Mouse (Mus musculus) cerebellum, adult 9-10 months (tissue): ENCODE data around the gene Srrm1.
A peak's percentile ranks its signal among the peaks of the same experiment; 100 is the strongest.
"Not testable (repeated sequence)": the region's sequence is repeated elsewhere in the genome, so short reads cannot be mapped to it uniquely, and the experiment has no call there.

Source experiments
- DNase-seq: peaks from one replicate; pipeline ENCODE4 v3.0.0; 2022

Gene Srrm1

GRCm38 (mm10) chr4:135298680-135299079 lies 54.4 kb downstream of the Srrm1 start:
- no peak for DNase-seq

DNA sequence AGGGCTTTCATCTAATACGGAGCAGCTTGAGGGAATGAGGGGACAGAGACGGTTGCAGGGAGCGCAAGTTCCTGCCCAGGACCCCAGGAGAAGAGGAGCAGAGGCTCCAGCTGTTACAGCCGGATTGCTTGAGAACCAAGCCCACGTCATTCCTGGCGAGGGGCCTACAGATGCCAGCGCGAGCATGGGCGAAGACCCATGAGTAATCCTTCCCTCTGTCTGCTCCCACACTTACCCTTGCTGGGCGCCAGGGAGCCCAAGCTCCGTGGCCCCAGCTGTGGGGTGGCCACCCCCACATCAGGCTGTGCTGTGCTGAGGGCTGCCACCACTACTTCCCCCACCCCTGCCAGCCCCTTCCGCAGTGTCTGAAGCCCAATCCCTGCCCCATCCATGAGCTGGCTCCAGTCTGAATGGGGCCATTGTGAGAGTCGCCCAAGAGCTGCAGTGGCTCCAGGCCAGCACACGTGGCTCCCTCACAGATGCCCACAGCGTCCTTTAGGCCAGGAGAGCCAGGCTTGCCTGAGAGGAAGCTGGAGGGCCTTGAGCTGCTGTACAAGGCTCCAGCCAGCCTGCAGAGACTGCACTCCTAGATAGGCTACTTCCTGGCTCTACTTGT lies 55.1 kb downstream of the Srrm1 start:
- peak; percentile 33 for DNase-seq

DNA sequence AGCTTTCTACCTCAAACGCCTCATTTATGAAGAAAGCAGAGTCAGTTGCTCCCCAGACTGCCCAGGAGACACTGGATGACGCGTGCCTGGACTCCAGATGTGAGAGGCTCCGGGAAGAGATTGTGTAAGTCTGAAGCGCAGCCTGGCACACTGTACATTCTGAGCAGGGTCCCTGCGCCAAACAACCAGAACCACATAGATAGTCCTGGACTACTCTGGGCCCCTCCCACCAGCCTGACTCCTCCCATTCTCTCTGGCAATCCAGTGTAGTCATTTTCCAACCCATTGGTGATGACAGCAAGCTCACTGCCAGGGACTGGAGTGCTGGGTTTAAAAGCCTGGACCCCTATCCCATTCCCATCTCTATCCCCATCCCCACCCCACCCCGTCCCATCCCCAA lies 56.0 kb downstream of the Srrm1 start:
- no peak for DNase-seq

DNA sequence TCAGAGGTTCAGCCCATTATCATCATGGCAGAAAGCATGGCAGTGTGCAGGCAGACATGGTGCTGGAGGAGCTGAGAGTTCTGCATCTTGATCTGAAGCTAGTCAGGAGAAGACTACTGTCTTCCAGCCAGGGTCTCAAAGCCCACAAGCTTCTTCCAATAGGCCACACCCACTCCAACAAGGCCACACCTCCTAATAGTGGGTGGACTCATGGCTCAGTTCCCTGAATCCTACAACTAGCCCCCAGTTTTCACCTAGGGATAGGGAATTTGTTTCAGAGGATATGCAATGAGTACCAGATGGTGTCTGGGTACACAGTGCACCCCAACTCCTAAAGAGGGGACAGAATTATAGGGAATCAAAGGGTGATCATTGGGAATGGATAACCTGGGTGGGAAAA lies 56.6 kb downstream of the Srrm1 start:
- DNase-seq: no peak

- no peak for DNase-seq
Measured at GRCm38 (mm10) chr4:135293813-135294212, 59.3 kb downstream of the Srrm1 start.

DNA sequence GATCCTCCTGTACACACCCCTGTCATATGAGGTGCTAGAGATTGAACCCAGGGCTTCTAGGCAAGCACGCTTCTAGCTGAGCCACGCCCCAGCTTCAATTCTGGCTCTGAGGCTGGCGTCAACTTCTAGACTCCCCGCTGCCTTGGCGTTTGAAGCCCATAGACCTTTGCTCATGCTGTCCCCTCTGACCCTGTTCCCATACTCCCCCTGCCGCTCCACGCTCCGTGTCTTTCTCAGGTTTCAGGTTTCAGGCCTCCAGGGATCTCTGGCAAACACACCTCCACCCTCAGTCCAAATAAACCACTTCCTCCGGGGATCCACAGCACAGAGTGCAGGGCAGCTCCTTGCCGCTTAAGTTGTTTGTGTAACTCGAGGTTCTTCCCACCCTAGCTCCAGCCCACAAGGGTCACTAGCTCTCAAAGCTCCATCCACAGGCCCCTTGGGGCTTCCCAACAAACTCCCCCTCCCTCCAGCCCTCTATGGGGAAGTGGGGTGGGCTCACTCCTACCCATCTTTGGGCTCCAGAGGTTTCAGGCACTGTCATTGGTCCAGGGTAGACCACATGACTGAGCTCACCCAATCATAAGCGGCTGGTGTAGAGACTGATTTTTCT lies 60.5 kb downstream of the Srrm1 start:
- no peak for DNase-seq

- DNase-seq: no peak
Measured at GRCm38 (mm10) chr4:135291841-135292240, 61.3 kb downstream of the Srrm1 start.

GRCm38 (mm10) chr4:135291199-135291598 lies 61.9 kb downstream of the Srrm1 start:
- DNase-seq: no peak

DNA sequence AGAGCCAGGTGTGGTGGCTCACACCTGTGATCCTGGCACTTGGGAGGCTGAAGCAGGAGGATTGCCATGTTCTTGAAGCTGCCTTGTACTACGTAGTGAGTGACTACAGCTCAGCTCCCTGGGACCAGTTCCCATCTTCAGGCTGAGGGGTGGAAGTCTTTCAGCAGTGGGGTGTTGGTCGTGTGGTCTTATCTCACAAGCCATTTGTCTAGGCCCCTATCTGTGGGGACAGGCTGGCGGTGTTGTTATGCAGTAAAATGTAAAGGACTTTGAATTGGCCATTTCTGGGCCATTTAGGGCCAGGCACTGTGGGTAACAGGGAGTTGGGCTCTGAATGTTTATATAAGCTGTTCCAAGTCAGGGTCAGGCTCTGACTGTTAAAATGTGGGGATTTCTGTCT lies 65.1 kb downstream of the Srrm1 start:
- DNase-seq: no peak

GRCm38 (mm10) chr4:135286833-135287395 lies 66.2 kb downstream of the Srrm1 start:
- DNase-seq: no peak

DNA sequence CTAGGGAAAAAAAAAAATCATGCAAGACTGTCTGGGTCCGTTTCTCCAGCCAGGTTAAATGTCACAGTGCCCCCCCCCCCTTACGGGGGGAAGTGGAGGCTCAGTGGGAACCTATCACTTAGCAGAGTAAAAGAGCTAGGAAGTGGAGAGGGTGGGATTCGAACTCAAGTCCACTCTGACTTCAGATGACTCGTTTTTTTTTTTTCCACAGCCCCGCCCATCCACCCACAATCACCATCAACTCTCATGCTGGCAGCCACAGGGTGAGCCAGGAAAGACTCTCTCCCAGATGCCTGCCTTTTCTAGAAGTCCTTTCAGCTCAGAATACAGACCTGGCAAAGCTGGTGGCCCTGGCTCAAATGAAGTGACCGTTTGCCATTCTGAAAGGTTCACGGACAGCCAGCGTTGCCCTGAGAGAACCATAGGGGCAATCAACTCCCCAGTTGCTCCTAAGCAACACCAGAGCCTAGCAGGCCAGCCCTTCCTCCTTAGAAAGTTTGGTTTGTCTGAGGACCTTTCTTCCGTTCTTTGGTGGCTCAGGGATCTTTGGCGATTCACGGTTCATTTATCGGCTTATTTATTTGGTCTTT lies 67.0 kb downstream of the Srrm1 start:
- DNase-seq: no peak

DNA sequence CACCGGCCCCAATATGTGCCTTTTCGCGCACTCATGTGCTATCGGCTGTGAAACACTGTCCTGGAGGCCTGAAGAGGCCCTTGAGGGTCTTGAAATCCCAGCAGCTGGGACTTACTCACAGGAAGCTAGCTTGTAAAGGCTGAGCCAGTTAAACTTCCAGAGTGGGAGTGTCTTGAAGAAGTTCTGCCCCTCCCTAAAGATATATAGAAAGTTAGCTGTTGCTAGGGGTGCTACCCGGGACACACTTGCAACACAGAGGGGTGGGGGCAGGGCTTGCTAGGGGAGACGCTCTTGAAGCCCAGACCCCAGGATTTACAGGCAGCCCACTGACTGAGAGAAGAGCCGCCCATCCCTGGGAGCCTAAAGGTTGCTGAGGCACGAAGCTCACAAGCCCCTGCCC lies 67.7 kb downstream of the Srrm1 start:
- no peak for DNase-seq

DNA sequence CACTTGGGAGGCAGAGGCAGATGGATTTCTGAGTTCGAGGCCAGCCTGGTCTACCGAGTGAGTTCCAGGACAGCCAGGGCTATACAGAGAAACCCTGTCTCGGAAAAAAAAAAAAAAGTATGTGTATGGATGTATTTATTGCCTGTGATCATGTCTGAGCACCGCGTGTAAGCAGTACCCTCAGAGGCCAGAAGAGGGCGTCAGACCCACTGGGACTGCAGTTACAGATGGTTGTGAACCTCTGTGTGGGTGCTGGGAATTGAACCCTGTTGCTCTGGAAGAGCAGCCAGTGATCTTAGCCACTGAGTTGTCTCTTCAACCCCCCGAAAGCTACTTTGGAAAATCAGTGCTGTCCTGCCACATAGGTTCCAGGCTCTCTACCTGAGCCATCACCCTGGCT lies 69.2 kb downstream of the Srrm1 start:
- no peak for DNase-seq

DNA sequence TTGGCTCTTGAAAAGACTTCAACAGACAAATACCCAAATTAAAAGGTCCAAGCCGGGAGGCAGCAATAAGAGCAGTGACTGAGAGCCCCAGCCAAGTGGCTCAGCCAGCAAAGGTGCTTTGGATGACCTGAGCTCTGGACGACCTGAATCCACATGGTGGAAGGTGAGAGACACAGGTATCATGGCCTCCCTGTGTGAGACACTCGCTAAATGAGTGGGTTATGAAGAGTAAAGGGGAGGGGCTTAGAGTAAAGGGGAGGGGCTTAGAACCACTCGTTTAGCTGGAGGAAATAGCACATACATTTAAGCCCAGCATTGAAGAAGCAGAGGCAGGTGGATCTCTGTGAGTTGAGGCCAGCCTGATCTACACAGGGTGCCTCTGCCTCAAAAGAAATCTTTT lies 69.7 kb downstream of the Srrm1 start:
- DNase-seq: no peak

DNA sequence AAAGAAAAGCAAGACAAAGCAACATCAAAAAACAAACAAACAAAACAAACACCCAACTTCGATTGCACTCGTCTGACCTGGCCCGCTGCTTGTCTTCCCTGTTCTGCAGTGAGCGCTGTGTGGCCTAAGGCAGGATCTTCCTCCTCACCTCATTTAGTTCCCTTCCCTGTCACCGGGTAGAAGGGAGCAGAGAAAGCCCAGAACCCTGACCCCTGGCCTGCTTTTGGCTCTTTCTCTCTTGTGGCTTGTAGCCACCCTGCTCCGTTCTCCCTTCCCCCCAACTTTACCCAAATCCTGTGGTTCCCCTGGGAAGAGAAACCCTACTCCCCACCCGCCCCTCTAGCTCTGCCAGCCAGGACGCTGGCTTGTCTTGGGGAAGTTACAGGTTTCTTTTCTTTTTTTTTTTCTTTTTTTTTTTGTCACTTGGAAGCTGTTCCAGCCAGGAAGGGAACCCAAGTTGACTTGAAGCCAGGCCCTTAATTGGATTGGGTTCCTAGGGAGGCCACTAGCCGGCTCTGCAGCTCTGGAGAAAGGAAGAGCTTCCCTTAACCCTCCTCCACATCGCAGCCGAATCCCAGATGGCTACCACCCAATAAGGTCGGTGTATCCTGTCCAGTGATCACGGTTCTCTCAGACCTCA lies 70.3 kb downstream of the Srrm1 start:
- DNase-seq: no peak

DNA sequence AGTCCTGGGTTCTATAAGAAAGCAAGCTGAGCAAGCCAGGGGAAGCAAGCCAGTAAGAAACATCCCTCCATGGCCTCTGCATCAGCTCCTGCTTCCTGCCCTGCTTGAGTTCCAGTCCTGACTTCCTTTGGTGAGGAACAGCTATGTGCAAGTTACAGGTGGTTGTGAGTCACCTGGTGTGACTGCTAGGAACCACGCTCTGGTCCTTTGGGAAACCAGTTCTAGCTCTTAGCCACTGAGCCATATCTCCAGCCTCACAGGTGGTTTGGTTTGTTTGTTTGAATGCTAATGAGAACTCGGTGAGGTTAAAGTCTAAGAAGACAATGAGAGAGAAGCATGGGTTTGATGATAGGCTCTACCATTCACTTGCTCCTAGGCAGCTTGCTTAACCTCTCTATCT lies 73.1 kb downstream of the Srrm1 start:
- not testable (repeated sequence) for DNase-seq

- DNase-seq: no peak
Measured at GRCm38 (mm10) chr4:135276681-135277379, 76.3 kb downstream of the Srrm1 start.

DNA sequence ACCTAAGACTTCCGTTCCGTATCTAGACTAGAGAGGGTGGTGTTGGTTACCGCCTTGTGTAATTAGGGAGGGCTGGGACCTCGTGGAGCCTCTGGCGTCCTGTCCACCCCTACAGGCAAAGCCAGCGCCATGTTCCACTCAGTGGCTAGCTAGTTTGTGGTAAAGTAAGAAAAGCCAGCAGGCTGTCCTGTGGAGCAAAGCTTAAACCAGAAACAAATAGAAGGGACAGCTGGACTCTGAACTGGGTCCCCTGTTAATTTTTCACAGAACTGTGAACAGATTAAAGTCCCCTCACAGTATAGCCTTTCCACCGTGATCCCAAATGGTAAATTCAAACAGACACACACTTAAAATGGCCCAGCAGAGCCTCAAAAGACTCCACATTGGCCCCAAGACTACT lies 78.4 kb downstream of the Srrm1 start:
- no peak for DNase-seq

DNA sequence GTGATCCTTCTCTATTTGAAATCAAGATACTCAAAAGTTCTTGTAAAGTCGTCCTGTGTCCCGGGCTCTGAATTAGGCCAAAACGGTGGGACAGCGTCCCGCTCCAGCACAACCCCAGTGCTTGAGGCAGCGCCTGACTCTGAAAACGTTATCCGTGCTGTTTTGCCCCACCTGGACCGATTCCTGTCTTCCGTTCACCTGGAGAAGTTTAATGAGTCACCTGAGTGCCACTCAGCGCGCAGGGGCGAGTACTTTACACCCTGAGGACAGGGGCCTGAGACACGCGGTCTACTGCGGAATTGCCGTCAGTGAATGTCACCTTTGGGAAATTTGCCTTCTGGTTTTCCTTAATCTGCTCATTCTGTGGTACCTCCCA lies 79.8 kb downstream of the Srrm1 start:
- no peak for DNase-seq

DNA sequence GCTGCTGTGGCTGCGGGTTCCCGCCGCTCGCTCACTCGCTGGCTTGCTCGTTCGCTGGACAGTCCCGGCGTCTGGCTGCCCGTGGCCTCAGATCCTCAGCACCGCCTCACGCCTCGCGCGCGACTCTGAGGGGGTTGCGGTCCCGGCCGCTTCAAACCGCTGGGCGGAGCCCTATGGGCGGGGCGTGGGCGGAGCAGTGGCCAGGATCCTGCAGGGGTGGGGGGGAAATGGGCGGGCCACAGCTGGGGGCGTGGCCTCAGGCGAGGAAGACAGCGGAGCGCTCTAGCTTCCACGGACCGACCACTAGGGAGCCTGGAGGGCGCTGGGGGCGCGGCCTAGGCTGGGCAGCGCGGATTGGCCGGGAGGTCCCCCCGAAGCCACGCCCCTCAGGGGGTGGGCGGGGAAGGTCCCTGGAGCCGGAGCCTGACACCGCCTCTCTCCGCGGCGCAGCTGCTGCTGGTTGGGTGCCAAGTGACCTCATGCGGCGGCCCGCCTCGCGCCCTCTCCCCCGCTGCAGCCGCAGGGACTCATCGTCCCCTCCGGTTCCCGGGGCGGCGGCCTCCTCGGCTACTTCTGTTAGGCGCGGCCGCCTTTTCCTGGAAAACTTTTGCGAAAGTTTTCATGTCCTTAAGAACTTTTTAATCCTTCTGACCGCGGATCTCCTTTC lies 80.3 kb downstream of the Srrm1 start, which contains the start of gene Clic4:
Gene Clic4 (minus strand): TSS at position 175 of the 667 bp plus-strand sequence.
- peak; percentile 82 for DNase-seq

DNA sequence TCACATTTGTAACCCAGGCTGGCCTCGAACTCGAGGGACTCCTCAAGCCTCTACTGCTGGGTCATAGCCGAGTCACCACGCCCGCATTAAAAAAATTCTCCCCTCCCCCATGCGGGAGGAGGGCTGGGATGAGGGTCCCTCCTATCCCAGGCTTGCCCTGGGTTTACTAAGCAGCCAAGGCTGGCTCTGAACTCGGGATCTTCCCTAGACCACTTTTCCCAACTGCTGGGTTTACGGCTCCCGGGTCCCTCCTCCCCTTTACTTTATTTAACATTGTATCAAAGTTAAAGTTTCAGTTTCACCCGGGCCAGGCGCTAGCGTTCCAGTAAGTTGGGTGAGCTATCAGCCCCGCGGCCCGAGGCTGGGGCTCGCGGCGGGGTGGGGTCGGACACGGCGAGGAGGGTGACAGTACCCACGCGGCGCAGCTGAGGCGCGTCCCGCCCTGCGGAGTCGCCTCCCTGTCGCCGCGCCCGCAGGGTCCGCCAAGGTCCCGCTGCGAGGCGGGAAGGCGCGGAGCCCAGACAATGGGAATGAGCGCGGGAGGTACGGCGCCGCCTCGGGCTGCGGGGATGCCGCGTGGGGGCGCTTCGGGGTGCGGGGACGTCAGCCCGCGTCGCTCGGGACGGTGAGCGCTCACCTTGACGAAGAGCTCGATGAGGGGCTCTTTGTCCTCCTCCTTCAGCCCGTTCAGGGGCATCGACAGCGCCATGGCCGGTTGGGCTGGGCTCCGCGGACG lies 81.1 kb downstream of the Srrm1 start:
- DNase-seq: peak; percentile 23

DNA sequence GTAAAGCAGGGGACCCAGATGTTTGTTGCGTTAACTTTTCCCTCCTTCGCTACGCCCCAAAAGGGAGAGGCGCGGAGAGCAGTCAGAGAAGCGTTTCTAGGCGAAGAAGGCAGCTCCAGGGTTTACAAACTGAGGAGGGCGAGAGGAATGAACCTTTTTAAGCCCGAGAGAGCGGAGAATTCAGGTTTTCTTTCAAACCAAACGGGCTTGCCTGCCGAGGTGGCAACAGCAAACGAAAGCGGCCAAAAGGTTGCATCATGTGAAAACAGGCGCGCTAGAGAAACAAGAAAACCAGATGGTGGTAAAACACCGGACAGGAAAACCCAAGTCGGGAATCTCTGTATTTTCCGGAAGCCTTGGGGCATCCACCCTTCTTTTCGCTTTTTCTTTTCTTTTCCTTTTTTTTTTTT lies 81.7 kb downstream of the Srrm1 start:
- DNase-seq: no peak
